ENCODE assay signal across 8 mouse cellular contexts in genomic region chr1:176861981-176862644, GRCm38 (mm10). TPM values are rescaled to one million over a fixed set of nuclear protein-coding genes. Genes with fewer than 3 reads are reported as not detected.
DNase-seq lines count a peak whose midpoint lies in the region; ATAC-seq lines count a peak whose summit lies in the region.

No protein-coding gene starts in this region.

- H3K4me1 ChIP-seq in lung, embryonic 16.5 days (replicated peaks; ENCODE audit: control insufficient read depth, insufficient read depth, low read length): no peaks in the 10 kb centered on the region

- no peak overlapping the region for H3K4me3 ChIP-seq in lung, embryonic 16.5 days (ENCODE audit: low read length)

- H3K4me2 ChIP-seq in lung, embryonic 16.5 days (ENCODE audit: low read depth, low read length): no peak overlapping the region

- peak; percentile 67 for DNase-seq in CD4-positive helper T cell, adult 2 months (ENCODE audit: low read depth, low spot score)
- peak; percentile 93 for DNase-seq in NIH3T3 (ENCODE audit: low read depth)
- peak; percentile 84 to 91 for DNase-seq in cerebellum, postnatal 10 days
- DNase-seq in gastrocnemius, postnatal 14 days: peak; percentile 22
- DNase-seq in kidney, postnatal 10 days: peak; percentile 74
- DNase-seq in retina, adult 2 months (ENCODE audit: low read depth, low spot score): peak; percentile 76
- no peak for DNase-seq in ovary, adult 18-20 months (ENCODE audit: low spot score)

- WGBS in lung, embryonic 16.5 days: 56% methylated on average over 9 of the region's 9 CpGs

- H3K9me3 ChIP-seq in lung, embryonic 16.5 days (ENCODE audit: control insufficient read depth, low read length): no peaks in the 10 kb centered on the region

- H3K27ac ChIP-seq in lung, embryonic 16.5 days (ENCODE audit: low read length): no peak overlapping the region

- no peaks in the 10 kb centered on the region for H3K36me3 ChIP-seq in lung, embryonic 16.5 days (ENCODE audit: control insufficient read depth, insufficient read depth, low read length)

- no peaks in the 10 kb centered on the region for H3K27me3 ChIP-seq in lung, embryonic 16.5 days (ENCODE audit: control insufficient read depth, insufficient read depth, low read depth, low read length)

- H3K9ac ChIP-seq in lung, embryonic 16.5 days (ENCODE audit: low read length): no peak overlapping the region

- peak; percentile 28; the same call in 1 of the 2 replicates for ATAC-seq in lung, embryonic 16.5 days (ENCODE audit: low read depth)

- intact Hi-C loops in gastrocnemius, postnatal 14 days (cut with DNase I; ENCODE audit: low total_unique reads): loop anchor here (2.0 kb wide), 1 partner anchor 149 kb away; no protein-coding TSS in a partner anchor

RNA-seq across cellular contexts. Expression of gene Sdccag8, which starts 47.7 kb away (rescaled TPM):
- total RNA-seq in gastrocnemius, postnatal 14 days (2021): 1 to 10 TPM; 3.1 to 4.1 TPM
- polyA plus RNA-seq in lung, embryonic 16.5 days (2015; fragmentation: Nextera tagmentation; extraction: Ambion mirVana): 16.9 TPM in 2 replicates

RNA-seq across cellular contexts. Expression of gene Cep170, which starts 48.2 kb away (rescaled TPM):
- total RNA-seq in gastrocnemius, postnatal 14 days (2021): 10 to 100 TPM; 20.2 to 25.3 TPM
- polyA plus RNA-seq in lung, embryonic 16.5 days (2015; fragmentation: Nextera tagmentation; extraction: Ambion mirVana): 15.5 and 17.9 TPM in 2 replicates
